Comparison of ENCODE assay signal across 9 mouse cellular contexts in the genomic region with DNA sequence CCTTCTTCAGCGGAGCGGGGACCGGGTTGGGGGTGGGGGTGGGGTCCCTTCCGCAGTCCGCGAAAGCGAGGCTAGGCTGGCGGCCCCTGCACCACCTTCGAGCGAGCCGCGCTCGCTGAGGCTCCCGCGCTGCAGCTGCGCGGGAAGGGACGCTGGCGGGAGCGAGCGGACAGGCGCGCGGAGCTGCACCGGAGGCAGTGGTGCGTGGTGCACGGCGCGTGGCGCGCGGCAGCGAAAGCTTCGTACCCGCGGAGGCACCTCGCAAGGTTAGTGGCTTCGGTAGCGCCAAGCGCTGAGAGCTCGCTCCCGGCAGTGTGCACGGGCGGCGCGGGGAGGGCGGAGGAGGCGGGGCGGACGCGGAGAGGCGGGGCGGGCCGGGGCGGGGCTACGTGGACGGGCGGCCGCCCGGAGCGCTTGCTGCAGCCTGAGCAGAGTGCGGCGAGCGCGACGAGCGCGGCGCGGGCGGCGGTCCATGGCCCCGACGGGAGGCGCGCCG. TPM values are rescaled to one million over a fixed set of nuclear protein-coding genes. Genes with fewer than 3 reads are reported as not detected.
DNase-seq lines count a peak whose midpoint lies in the region; ATAC-seq and TF ChIP-seq lines count a peak whose summit lies in the region.
"Had no signal": no experiment of that assay in that cellular context is flagged by ENCODE, and none has a peak within 500 bp of the region (broad histone marks: within the 10 kb centered on the region; RNA-seq: fewer than 3 reads in every experiment).

A gene (plus strand): TSS at position 417 of the 496 bp plus-strand sequence.

- WGBS in forebrain, embryonic 12.5 days = under 1% methylated on average over 58 of the region's 77 CpGs
- under 1% methylated on average over 65 of the region's 77 CpGs for WGBS in heart, embryonic 16.5 days
- WGBS in liver, embryonic 11.5 days = 0% methylated on average over 61 of the region's 77 CpGs

- H3K79me2 ChIP-seq in C2C12 (ENCODE audit: control insufficient read depth, insufficient read depth) = no peaks in the 10 kb centered on the region

- H3K4me1 ChIP-seq in brown adipose tissue, adult 24 weeks (ENCODE audit: control insufficient read depth, insufficient read depth, insufficient read length, low read length) = no peaks in the 10 kb centered on the region
- H3K4me1 ChIP-seq in forebrain, embryonic 12.5 days = peaks cover 16% of the 10 kb centered on the region
- peaks cover 10% of the 10 kb centered on the region for H3K4me1 ChIP-seq in heart, embryonic 16.5 days (ENCODE audit: control insufficient read depth, insufficient read depth, low read length)
- peaks cover 7% of the 10 kb centered on the region for H3K4me1 ChIP-seq in liver, embryonic 11.5 days (replicated peaks; ENCODE audit: control insufficient read depth, insufficient read depth, low read length)

- no peak within 1 kb of the TSS for H3K4me3 ChIP-seq in C2C12 (ENCODE audit: insufficient read depth, poor library complexity, severe bottlenecking)
- H3K4me3 ChIP-seq in brown adipose tissue, adult 24 weeks (ENCODE audit: insufficient read depth, low read depth, low read length) = peak within 1 kb of the TSS; percentile 74
- peak within 1 kb of the TSS; percentile 60 for H3K4me3 ChIP-seq in forebrain, embryonic 12.5 days (replicated peaks)
- H3K4me3 ChIP-seq in heart, embryonic 16.5 days (ENCODE audit: low read length) = peak within 1 kb of the TSS; percentile 81
- peak within 1 kb of the TSS; percentile 68 for H3K4me3 ChIP-seq in liver, embryonic 11.5 days (ENCODE audit: low read depth, low read length)

- H3K4me2 ChIP-seq in forebrain, embryonic 12.5 days = peak within 1 kb of the TSS; percentile 93
- peak within 1 kb of the TSS; percentile 86 for H3K4me2 ChIP-seq in heart, embryonic 16.5 days (ENCODE audit: low read depth, low read length)
- peak within 1 kb of the TSS; percentile 97 for H3K4me2 ChIP-seq in liver, embryonic 11.5 days

- H3K27ac ChIP-seq in brown adipose tissue, adult 24 weeks (replicated peaks; ENCODE audit: low read depth, low read length) = no peak within 1 kb of the TSS
- peak within 1 kb of the TSS; percentile 72 for H3K27ac ChIP-seq in forebrain, embryonic 12.5 days
- H3K27ac ChIP-seq in heart, embryonic 16.5 days (ENCODE audit: low read length) = no peak within 1 kb of the TSS
- no peak within 1 kb of the TSS for H3K27ac ChIP-seq in liver, embryonic 11.5 days (ENCODE audit: low read depth, low read length)

- peak; percentile 96 for ATAC-seq in forebrain, embryonic 12.5 days (ENCODE audit: low FRiP score)
- peak; percentile 95 for ATAC-seq in heart, embryonic 16.5 days (replicated peaks; ENCODE audit: extremely low read depth, insufficient read depth, low FRiP score)
- ATAC-seq in liver, embryonic 11.5 days (replicated peaks; ENCODE audit: low FRiP score) = peak; percentile 91

- peak within 1 kb of the TSS; percentile 39 for H3ac ChIP-seq in C2C12 (ENCODE audit: control insufficient read depth, insufficient read length, low read depth)

- peak within 1 kb of the TSS; percentile 70 for H3K9ac ChIP-seq in forebrain, embryonic 12.5 days
- H3K9ac ChIP-seq in heart, embryonic 16.5 days (ENCODE audit: low read length) = peak within 1 kb of the TSS; percentile 70
- peak within 1 kb of the TSS; percentile 46 for H3K9ac ChIP-seq in liver, embryonic 11.5 days (ENCODE audit: low read depth, low read length)

- no peaks in the 10 kb centered on the region for H3K9me3 ChIP-seq in forebrain, embryonic 12.5 days
- no peaks in the 10 kb centered on the region for H3K9me3 ChIP-seq in heart, embryonic 16.5 days (replicated peaks; ENCODE audit: control insufficient read depth, low read length)
- no peaks in the 10 kb centered on the region for H3K9me3 ChIP-seq in liver, embryonic 11.5 days (ENCODE audit: control insufficient read depth, low read length)

- H3K27me3 ChIP-seq in C2C12 (ENCODE audit: control insufficient read depth, insufficient read depth, insufficient read length) = peaks cover 35% of the 10 kb centered on the region
- H3K27me3 ChIP-seq in forebrain, embryonic 12.5 days = peaks cover 56% of the 10 kb centered on the region
- peaks cover 36% of the 10 kb centered on the region for H3K27me3 ChIP-seq in heart, embryonic 16.5 days (ENCODE audit: control insufficient read depth, insufficient read depth, low read length)
- H3K27me3 ChIP-seq in liver, embryonic 11.5 days (replicated peaks; ENCODE audit: control insufficient read depth, insufficient read depth, low read length) = peaks cover 56% of the 10 kb centered on the region
- no peaks in the 10 kb centered on the region for H3K27me3 ChIP-seq in splenic B cell, adult 2 months (ENCODE audit: control insufficient read depth, insufficient read depth, low read length, poor library complexity, severe bottlenecking)

- peak; percentile 84 for DNase-seq in kidney, postnatal 14 days
- peak; percentile 77 for DNase-seq in liver, embryonic 11.5 days (ENCODE audit: low spot score)
- DNase-seq in naive thymus-derived CD4-positive, alpha-beta T cell, adult 2 months (ENCODE audit: low read depth) = peak; percentile 68
- DNase-seq in splenic B cell, adult 2 months (ENCODE audit: low read depth, low spot score) = peak; percentile 15

- TF ChIP-seq CTCF in C2C12 (IDR thresholded peaks at IDR 0.05; ENCODE audit: control insufficient read depth, insufficient read depth, insufficient read length) = no peak

- no peaks in the 10 kb centered on the region for H3K79me3 ChIP-seq in C2C12 (ENCODE audit: low read depth)

- no peaks in the 10 kb centered on the region for H3K36me3 ChIP-seq in C2C12 (ENCODE audit: control insufficient read depth, insufficient read depth)
- no peaks in the 10 kb centered on the region for H3K36me3 ChIP-seq in forebrain, embryonic 12.5 days (replicated peaks)
- H3K36me3 ChIP-seq in heart, embryonic 16.5 days (ENCODE audit: control insufficient read depth, insufficient read depth) = no peaks in the 10 kb centered on the region
- H3K36me3 ChIP-seq in liver, embryonic 11.5 days (ENCODE audit: control insufficient read depth, insufficient read depth, low read length) = no peaks in the 10 kb centered on the region
- H3K36me3 ChIP-seq in splenic B cell, adult 2 months (ENCODE audit: control insufficient read depth, insufficient read depth, low read length, poor library complexity, severe bottlenecking) = no peaks in the 10 kb centered on the region
- H3K36me3 ChIP-seq: G1E had no signal

TF ChIP-seq in C2C12, 6 proteins besides CTCF, POLR2A, EP300 and RAD21:
- TF ChIP-seq USF1 (IDR thresholded peaks at IDR 0.05; ENCODE audit: low read depth) = no peak
- TF ChIP-seq MYOG (IDR thresholded peaks at IDR 0.05; ENCODE audit: control insufficient read depth, extremely low read depth, insufficient read length) = no peak
- no peak for TF ChIP-seq CEBPB (IDR thresholded peaks at IDR 0.05; ENCODE audit: low read depth)
TF ChIP-seq in C2C12: peak in this region for 0.

RNA-seq across cellular contexts. Expression of the gene that starts here (rescaled TPM):
- not detected for polyA plus RNA-seq in C2C12 (2012; fragmentation: generic; extraction: Trizol)
- 2.2 and 2.3 TPM in 2 replicates for polyA plus RNA-seq in brown adipose tissue, adult 24 weeks (2012; ENCODE audit: insufficient read depth, insufficient read length, missing spikeins)
- polyA plus RNA-seq in forebrain, embryonic 12.5 days (2016; fragmentation: Nextera tagmentation; extraction: Ambion mirVana) = 5.7 and 6.0 TPM in 2 replicates
- polyA plus RNA-seq in heart, embryonic 16.5 days (2015; fragmentation: Nextera tagmentation; extraction: Ambion mirVana) = 1.1 and 2.4 TPM in 2 replicates
- 0.29 and 0.38 TPM in 2 replicates for polyA plus RNA-seq in liver, embryonic 11.5 days (2014; fragmentation: Nextera tagmentation; extraction: Ambion mirVana)
- polyA plus RNA-seq: G1E had no signal

Comparison
In these comparisons a context has a peak if more than half of its experiments do, and no peak if none do; other contexts are left out.
1. Peak in DNase-seq, ATAC-seq, H3K4me3 ChIP-seq, H3K9ac ChIP-seq and H3K4me2 ChIP-seq in liver, embryonic 11.5 days; RNA of the gene not detected or under 1 TPM.
2. DNase-seq: peak in every context shown above with its lines; median percentile 84 in kidney, postnatal 14 days; 77 in liver, embryonic 11.5 days; 68 in naive thymus-derived CD4-positive, alpha-beta T cell, adult 2 months; 15 in splenic B cell, adult 2 months.